Mouse (Mus musculus) midbrain, postnatal 0 days (tissue): ENCODE measurements around the gene Cys1. TPM values are rescaled to one million over a fixed set of nuclear protein-coding genes. Genes with fewer than 3 reads are reported as not detected.
A peak's percentile ranks its signal among the peaks of the same experiment; 100 is the strongest.

Experiments used
- ATAC-seq: fragments of 200-750 bp; cut with Nextera tagmentation; 2 replicates; pipeline ENCODE4 v1.8.0; 2017; ENCODE audit warnings: moderate number of reproducible peaks, mild to moderate bottlenecking, moderate TSS enrichment, moderate library complexity; ENCODE audit not compliant: low FRiP score
- DNase-seq: peaks from one replicate; pipeline ENCODE4 v3.0.0-alpha.2; 2015; ENCODE audit warnings: low spot score
- H3K27ac ChIP-seq: fragments of 300-500 bp; sonication (generic); 2 replicates; pipeline ENCODE4 v1.5.1; 2014; ENCODE audit warnings: low read depth, mild to moderate bottlenecking, low read length, mixed read lengths
- H3K27me3 ChIP-seq: fragments of 300-500 bp; sonication (generic); 2 replicates; pipeline ENCODE4 v1.6.1; 2014; ENCODE audit warnings: low read length, control low read depth, mixed read lengths; ENCODE audit not compliant: insufficient read depth
- H3K36me3 ChIP-seq: fragments of 300-500 bp; sonication (generic); 2 replicates; pipeline ENCODE4 v1.6.1; 2014; ENCODE audit warnings: low read length, control low read depth, mixed read lengths; ENCODE audit not compliant: insufficient read depth
- H3K4me1 ChIP-seq: fragments of 300-500 bp; sonication (generic); 2 replicates; pipeline ENCODE4 v1.6.1; 2014; ENCODE audit warnings: mild to moderate bottlenecking, control low read depth, antibody characterized with exemption, low read length, mixed read lengths; ENCODE audit not compliant: insufficient read depth
- H3K4me2 ChIP-seq: fragments of 300-500 bp; sonication (generic); 2 replicates; pipeline ENCODE4 v1.6.1; 2014; ENCODE audit warnings: low read depth, mild to moderate bottlenecking, low read length, mixed read lengths; ENCODE audit not compliant: poor library complexity, severe bottlenecking
- H3K4me3 ChIP-seq: fragments of 300-500 bp; sonication (generic); 2 replicates; pipeline ENCODE4 v1.5.1; 2014; ENCODE audit warnings: low read depth, mild to moderate bottlenecking, low read length, moderate library complexity
- H3K9ac ChIP-seq: fragments of 300-500 bp; sonication (generic); replicated peaks from 2 replicates; pipeline ENCODE4 v1.6.1; 2014; ENCODE audit warnings: mild to moderate bottlenecking, low read length, moderate library complexity, mixed read lengths; ENCODE audit not compliant: poor library complexity, severe bottlenecking
- H3K9me3 ChIP-seq: fragments of 300-500 bp; sonication (generic); 2 replicates; pipeline ENCODE4 v1.6.1; 2016; ENCODE audit warnings: low read length, control low read depth
- CTCF ChIP-seq: IDR thresholded peaks from 2 replicates; pipeline ENCODE4 v1.5.1; 2016; ENCODE audit warnings: antibody characterized with exemption, mild to moderate bottlenecking
- WGBS: fragments of 180-500 bp; shearing (Covaris S2); extraction: QIAGEN DNeasy Blood & Tissue Kit; methylation state at CpG from one replicate; pipeline ENCODE4 v1.1.7; 2014; 5-methylcytosine and 5-hydroxymethylcytosine counted together
- polyA plus RNA-seq: library from polyadenylated mRNA; unstranded; fragments of >200 nt; fragmentation: Nextera tagmentation; extraction: Ambion mirVana; gene quantifications from 2 replicates; pipeline ENCODE4 v1.2.1, GENCODE M21; 2015
- total RNA-seq: library from RNA; depleted of rRNA; stranded (reverse); fragments of >200 nt; gene quantifications from 2 replicates; pipeline ENCODE4 v1.2.3, GENCODE M21; 2014

The Cys1 gene
- total and polyA plus RNA-seq, 2 experiments from 2014 or later, result 2.1 to 4.8 TPM

- H3K4me3 ChIP-seq, result no peak overlapping the region
- ATAC-seq (no peak), DNase-seq (no peak)
- H3K4me2 ChIP-seq, result no peak overlapping the region
- H3K9ac ChIP-seq, result no peak overlapping the region
- peaks cover 49% of the 10 kb centered on the region for H3K36me3 ChIP-seq
- no peak overlapping the region for H3K27ac ChIP-seq
- no peak for TF ChIP-seq CTCF
- no peaks in the 10 kb centered on the region for H3K27me3 ChIP-seq
- H3K4me1 ChIP-seq, result no peaks in the 10 kb centered on the region; the same call in 1 of the 2 replicates
- WGBS, result 92% methylated on average over 4 of the region's 4 CpGs
- no peaks in the 10 kb centered on the region for H3K9me3 ChIP-seq
Observed at GRCm38 (mm10) chr12:24658998-24659397, 22.6 kb downstream of the Cys1 start.

- Histone ChIP-seq H3K9ac (0 out of 2 replicates have a peak overlapping the region, but pooled peaks have one; percentile 5), H3K9me3 (no peaks in the 10 kb centered on the region), H3K36me3 (peaks cover 43% of the 10 kb centered on the region), H3K27me3 (no peaks in the 10 kb centered on the region), H3K4me3 (no peak overlapping the region), H3K4me2 (peak overlapping the region; percentile 30; the same call in 1 of the 2 replicates), H3K4me1 (peaks cover 5% of the 10 kb centered on the region), H3K27ac (no peak overlapping the region)
- 62% methylated on average over 3 of the region's 3 CpGs for WGBS
- DNase-seq (no peak), ATAC-seq (no peak)
- peak; percentile 33; the same call in 1 of the 2 replicates for TF ChIP-seq CTCF
Observed at GRCm38 (mm10) chr12:24656436-24656835, 25.2 kb downstream of the Cys1 start.

GRCm38 (mm10) chr12:24654065-24654862, 27.3 kb downstream of the Cys1 start:
- no peak for TF ChIP-seq CTCF
- no peak overlapping the region for H3K27ac ChIP-seq
- ATAC-seq (no peak), DNase-seq (no peak)
- WGBS, result 85% methylated on average over 16 of the region's 16 CpGs
- no peak overlapping the region for H3K9ac ChIP-seq
- H3K27me3 ChIP-seq, result no peaks in the 10 kb centered on the region
- H3K4me3 ChIP-seq, result no peak overlapping the region
- peaks cover 36% of the 10 kb centered on the region for H3K36me3 ChIP-seq
- H3K9me3 ChIP-seq, result no peaks in the 10 kb centered on the region
- H3K4me2 ChIP-seq, result no peak overlapping the region
- peaks cover 5% of the 10 kb centered on the region for H3K4me1 ChIP-seq

- Histone ChIP-seq H3K36me3 (peaks cover 26% of the 10 kb centered on the region), H3K4me3 (peak overlapping the region; percentile 95), H3K9me3 (no peaks in the 10 kb centered on the region), H3K4me2 (peak overlapping the region; percentile 75), H3K4me1 (peaks cover 5% of the 10 kb centered on the region), H3K27ac (peak overlapping the region; percentile 93), H3K9ac (peak overlapping the region; percentile 96), H3K27me3 (no peaks in the 10 kb centered on the region)
- DNase-seq, result peak; percentile 86
- WGBS, result under 1% methylated on average over 33 of the region's 36 CpGs
- TF ChIP-seq CTCF, result no peak
- peak; percentile 84 for ATAC-seq
Observed at GRCm38 (mm10) chr12:24651642-24652342, 29.8 kb downstream of the Cys1 start.

- WGBS, result under 1% methylated on average over 48 of the region's 68 CpGs
- peak; percentile 35; the same call in 1 of the 2 replicates for TF ChIP-seq CTCF
Observed at GRCm38 (mm10) chr12:24651063-24651557, 30.5 kb downstream of the Cys1 start, which contains the start of gene Klf11. Gene Klf11 (plus strand): TSS chr12:24651274.

More at GRCm38 (mm10) chr12:24651063-24651557, 30.5 kb downstream of the Cys1 start, which contains the start of gene Klf11:
- H3K27ac ChIP-seq, result peak within 1 kb of the TSS; percentile 93
- H3K9me3 ChIP-seq, result no peaks in the 10 kb centered on the region
- H3K9ac ChIP-seq, result peak within 1 kb of the TSS; percentile 96
- H3K4me2 ChIP-seq, result peak within 1 kb of the TSS; percentile 75
- peak within 1 kb of the TSS; percentile 95 for H3K4me3 ChIP-seq
- peaks cover 5% of the 10 kb centered on the region for H3K4me1 ChIP-seq
- H3K36me3 ChIP-seq, result peaks cover 22% of the 10 kb centered on the region
- ATAC-seq (peak; percentile 94), DNase-seq (peak; percentile 97)
- no peaks in the 10 kb centered on the region for H3K27me3 ChIP-seq
